Mouse (Mus musculus) kidney, postnatal 4 days (tissue): ENCODE measurements around the gene Slc35a3.

Source experiments
- DNase-seq, 2 experiments: peaks; one replicate each; pipeline ENCODE4 v3.0.0; 2021; ENCODE audit warnings: mixed read lengths in 2 of 2

Slc35a3 gene

DNA sequence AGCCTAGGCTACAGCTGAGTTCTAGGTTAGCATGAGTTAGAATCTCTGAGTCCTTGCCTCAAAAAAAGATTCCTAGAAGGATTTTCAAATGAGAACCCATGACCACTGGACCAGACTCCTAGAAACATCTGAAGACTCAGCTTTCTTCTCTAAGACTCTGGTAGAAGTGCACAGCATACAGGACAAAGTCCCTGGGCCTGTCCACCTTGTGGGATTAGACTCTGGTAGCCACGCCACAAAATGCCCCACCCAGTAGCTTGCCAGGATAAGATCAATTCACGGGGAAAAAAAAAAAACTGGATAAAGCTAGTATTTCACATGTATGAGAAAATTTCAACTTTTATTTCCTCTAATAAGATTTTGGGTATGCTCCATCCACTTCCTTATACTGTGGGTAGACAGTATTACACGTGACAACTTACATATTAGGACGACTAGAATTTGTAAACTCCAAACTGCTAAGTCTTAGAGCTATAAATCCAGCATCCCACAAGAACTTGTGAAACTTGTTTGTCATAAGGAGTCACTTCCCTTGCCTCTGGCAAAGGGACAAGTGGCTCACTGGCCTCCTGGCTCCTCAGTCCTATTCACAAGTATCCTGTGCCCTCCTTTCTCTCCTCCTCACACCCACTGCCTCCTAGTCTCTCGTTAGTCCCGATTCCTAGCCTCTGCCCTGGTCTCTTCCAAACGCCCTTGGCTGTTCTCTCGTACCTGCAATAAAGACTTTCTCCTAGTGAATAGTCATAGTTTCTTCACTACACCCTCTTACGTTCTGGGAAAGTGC is 74.7 kb downstream of the Slc35a3 start:
- DNase-seq = no peak

GRCm38 (mm10) chr3:116635799-116636198 is 76.8 kb downstream of the Slc35a3 start:
- no peak for DNase-seq

DNA sequence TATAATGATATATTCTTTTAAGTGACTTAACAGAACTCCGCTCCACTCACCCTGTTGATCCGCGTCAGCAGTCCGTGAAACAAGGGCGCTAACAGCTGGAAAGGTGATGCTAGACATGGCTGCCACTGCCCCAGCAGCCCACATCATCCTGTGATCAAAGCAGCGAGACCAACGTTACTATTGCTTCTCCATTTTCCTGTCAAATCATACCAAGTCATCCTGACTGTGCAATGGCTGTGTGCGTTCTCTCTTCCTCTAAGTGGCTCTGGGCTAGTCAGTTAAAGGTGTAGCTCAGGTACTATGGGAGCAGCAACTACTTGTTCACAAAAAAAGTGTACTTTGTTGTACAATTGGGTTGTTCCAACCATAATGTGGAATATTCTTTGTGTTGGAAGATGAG is 77.8 kb downstream of the Slc35a3 start:
- DNase-seq = no peak

DNA sequence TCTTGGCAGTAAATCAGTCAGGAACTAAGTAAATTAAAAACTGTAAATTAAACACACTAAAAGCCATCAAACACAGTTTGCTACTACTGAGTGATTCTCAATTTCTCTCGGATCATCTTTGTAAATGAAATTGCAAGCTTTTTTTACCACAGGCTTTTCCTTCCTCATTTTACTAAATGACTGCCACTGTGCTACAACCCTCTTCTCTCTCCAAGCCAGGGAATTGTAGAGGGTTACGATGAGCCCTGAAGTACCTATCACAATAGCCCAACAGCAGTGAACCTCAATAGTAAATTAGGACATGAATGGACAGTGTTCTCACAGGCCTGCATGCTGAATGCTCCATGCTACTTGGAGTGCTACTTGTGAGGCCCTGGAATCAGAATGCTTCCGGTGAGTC is 78.5 kb downstream of the Slc35a3 start:
- no peak for DNase-seq

DNA sequence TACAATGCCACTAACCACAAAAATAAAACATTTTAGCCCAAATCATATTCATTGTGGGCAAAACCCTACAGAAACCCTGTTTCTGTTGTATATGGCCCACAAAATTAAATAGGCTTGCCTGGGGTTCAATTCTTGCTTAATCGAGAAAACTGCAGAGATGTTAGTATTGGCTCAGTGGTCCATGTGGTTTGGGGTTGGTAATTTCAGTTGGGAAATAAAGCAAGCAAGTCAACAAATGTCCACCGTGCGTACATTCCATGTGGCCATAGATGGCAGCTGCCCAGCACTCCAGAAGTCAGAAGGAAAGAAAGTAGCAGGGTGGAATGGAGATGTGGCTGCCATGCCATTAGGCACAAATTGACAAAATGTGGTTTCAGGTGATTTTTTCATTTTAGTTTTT is 79.7 kb downstream of the Slc35a3 start:
- DNase-seq = no peak

DNA sequence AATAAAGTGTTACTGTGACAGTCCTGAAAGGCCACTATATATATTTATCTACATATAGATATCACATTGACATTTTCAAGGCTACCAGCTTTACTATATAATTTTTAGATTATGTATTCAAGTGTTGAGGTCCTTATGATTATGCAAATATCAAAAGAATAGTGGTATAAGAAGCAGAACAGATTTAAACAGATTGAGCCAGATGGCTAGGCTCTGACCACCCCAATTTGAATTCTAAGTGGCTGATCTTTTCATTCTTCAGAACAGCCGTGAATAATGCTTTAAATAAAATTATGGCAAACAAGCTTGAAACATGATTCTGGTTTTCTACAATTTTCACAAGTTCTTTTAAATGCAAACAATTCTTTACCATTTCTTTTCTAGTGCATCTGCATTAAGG is 81.2 kb downstream of the Slc35a3 start:
- no peak for DNase-seq

GRCm38 (mm10) chr3:116622641-116623040 is 90.0 kb downstream of the Slc35a3 start:
- DNase-seq = no peak

DNA sequence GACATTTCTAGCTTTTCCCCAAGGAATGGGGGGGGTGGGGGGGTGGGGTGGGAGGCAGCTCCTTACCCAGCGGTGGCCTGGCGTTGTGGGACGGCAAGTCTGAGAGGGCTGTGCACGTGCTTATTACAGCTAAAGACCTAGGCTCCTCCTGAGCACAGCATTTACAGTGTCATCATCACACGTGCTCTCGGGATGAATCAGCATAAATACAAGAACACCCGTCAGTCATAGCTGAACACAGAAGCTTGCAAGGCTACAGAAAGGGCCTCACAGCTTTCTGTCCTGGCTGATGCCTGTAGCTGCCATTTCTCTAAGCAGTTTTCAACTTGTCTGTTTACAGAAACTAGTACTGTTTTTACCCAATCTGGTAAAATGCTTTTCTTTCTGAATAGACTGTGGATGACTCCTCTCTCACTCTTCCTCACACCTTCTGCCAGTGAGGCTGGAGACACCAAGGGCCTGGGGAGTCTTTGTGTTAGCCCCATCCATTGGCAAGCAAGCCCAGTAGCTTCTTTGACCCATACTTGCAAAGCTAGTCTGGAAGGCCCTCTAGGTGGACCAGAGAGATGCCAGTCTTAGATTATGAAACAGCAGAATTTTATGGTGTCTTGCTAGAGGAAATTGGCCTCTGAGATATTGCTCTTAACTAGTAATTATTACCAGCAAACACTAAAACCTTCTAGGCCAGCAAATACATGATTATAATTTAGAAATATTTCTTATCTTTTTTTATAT is 91.8 kb downstream of the Slc35a3 start:
- no peak for DNase-seq
